Mouse (Mus musculus) forebrain, embryonic 16.5 days (tissue): Measurements from ENCODE around the gene Hist1h2bj. TPM values are rescaled to one million over a fixed set of nuclear protein-coding genes. Genes with fewer than 3 reads are reported as not detected.
"Not testable (repeated sequence)": the region's sequence is repeated elsewhere in the genome, so short reads cannot be mapped to it uniquely, and the experiment has no call there.

Source experiments
- ATAC-seq: fragments of 200-750 bp; cut with Nextera tagmentation; 2 replicates; pipeline ENCODE4 v1.8.0; 2017; ENCODE audit warnings: mild to moderate bottlenecking, moderate library complexity
- H3K27ac ChIP-seq: fragments of 300-500 bp; sonication (generic); 2 replicates; pipeline ENCODE4 v1.5.1; 2014; ENCODE audit warnings: low read length, control low read depth
- H3K27me3 ChIP-seq: fragments of 300-500 bp; sonication (generic); replicated peaks from 2 replicates; pipeline ENCODE4 v1.6.1; 2014; ENCODE audit warnings: low read length; ENCODE audit not compliant: control insufficient read depth, insufficient read depth
- H3K36me3 ChIP-seq: fragments of 300-500 bp; sonication (generic); 2 replicates; pipeline ENCODE4 v1.6.1; 2014; ENCODE audit not compliant: control insufficient read depth, insufficient read depth
- H3K4me1 ChIP-seq: fragments of 300-500 bp; sonication (generic); replicated peaks from 2 replicates; pipeline ENCODE4 v1.6.1; 2014; ENCODE audit warnings: low read length; ENCODE audit not compliant: control insufficient read depth, insufficient read depth
- H3K4me2 ChIP-seq: fragments of 300-500 bp; sonication (generic); 2 replicates; pipeline ENCODE4 v1.6.1; 2014; ENCODE audit warnings: mild to moderate bottlenecking, low read length, control low read depth
- H3K4me3 ChIP-seq: fragments of 300-500 bp; sonication (generic); replicated peaks from 2 replicates; pipeline ENCODE4 v1.5.1; 2014; ENCODE audit warnings: mild to moderate bottlenecking, low read length, control low read depth
- H3K9ac ChIP-seq: fragments of 300-500 bp; sonication (generic); replicated peaks from 2 replicates; pipeline ENCODE4 v1.6.1; 2014; ENCODE audit warnings: low read depth, low read length, control low read depth
- H3K9me3 ChIP-seq: fragments of 300-500 bp; sonication (generic); 2 replicates; pipeline ENCODE4 v1.6.1; 2016; ENCODE audit warnings: low read length; ENCODE audit not compliant: control insufficient read depth
- WGBS: fragments of 180-500 bp; shearing (Covaris S2); extraction: QIAGEN DNeasy Blood & Tissue Kit; methylation state at CpG from one replicate; pipeline ENCODE4 v1.1.7; 2014; 5-methylcytosine and 5-hydroxymethylcytosine counted together
- polyA plus RNA-seq: library from polyadenylated mRNA; unstranded; fragments of >200 nt; fragmentation: Nextera tagmentation; extraction: Ambion mirVana; gene quantifications from 2 replicates; pipeline ENCODE4 v1.2.1, GENCODE M21; 2015

The Hist1h2bj gene
- 2.1 and 3.1 TPM in 2 replicates for polyA plus RNA-seq

DNA sequence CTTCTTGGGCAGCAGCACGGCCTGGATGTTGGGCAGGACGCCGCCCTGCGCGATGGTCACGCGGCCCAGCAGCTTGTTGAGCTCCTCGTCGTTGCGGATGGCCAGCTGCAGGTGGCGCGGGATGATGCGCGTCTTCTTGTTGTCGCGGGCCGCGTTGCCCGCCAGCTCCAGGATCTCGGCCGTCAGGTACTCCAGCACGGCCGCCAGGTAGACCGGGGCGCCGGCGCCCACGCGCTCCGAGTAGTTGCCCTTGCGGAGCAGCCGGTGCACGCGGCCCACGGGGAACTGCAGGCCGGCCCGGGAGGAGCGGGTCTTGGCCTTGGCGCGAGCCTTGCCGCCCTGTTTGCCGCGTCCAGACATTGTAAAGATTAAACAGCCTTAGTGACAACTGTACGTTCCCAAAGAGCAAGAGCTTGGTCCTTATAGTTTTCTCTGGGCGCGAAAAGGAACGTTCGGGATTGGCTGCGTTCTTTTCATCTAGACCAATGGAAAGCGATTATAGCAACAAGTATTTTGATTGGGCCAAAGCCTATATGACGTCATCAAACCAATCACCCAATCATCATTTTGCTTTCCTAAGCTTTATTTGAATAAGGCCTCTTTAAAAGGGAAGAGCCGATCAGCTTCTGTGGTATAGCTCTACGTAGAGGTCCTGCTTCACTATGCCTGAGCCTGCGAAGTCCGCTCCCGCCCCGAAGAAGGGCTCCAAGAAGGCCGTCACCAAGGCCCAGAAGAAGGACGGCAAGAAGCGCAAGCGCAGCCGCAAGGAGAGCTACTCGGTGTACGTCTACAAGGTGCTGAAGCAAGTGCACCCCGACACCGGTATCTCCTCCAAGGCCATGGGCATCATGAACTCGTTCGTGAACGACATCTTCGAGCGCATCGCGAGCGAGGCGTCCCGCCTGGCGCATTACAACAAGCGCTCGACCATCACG, at the start of gene Hist1h2bj, which contains the start of gene Hist1h2ag:
TSS of gene Hist1h2bj (plus strand) at position 647 of the 935 bp plus-strand sequence.
TSS of gene Hist1h2ag (minus strand) at position 377 of the 935 bp plus-strand sequence.
- WGBS = under 1% methylated on average over 39 of the region's 80 CpGs
- Histone ChIP-seq H3K4me1 (peaks cover 20% of the 10 kb centered on the region), H3K4me2 (peak within 1 kb of the TSS; percentile 72), H3K27ac (peak within 1 kb of the TSS; percentile 83), H3K4me3 (peak within 1 kb of the TSS; percentile 46), H3K9ac (peak within 1 kb of the TSS; percentile 49)
- ATAC-seq = peak; percentile 90
- not testable (repeated sequence) for H3K36me3 ChIP-seq, H3K27me3 ChIP-seq, H3K9me3 ChIP-seq

- no peaks in the 10 kb centered on the region for H3K36me3 ChIP-seq
- H3K27ac ChIP-seq = no peak overlapping the region
- no peak overlapping the region for H3K4me3 ChIP-seq
- 2% methylated on average over 22 of the region's 22 CpGs for WGBS
- peaks cover 12% of the 10 kb centered on the region for H3K4me1 ChIP-seq
- no peak overlapping the region; the same call in 1 of the 2 replicates for H3K4me2 ChIP-seq
- H3K9ac ChIP-seq = no peak overlapping the region
- H3K9me3 ChIP-seq = no peaks in the 10 kb centered on the region; the same call in 1 of the 2 replicates
- H3K27me3 ChIP-seq = peaks cover 43% of the 10 kb centered on the region
- no peak for ATAC-seq
Measured at GRCm38 (mm10) chr13:21993957-21994738, 48.9 kb upstream of the Hist1h2bj start.

GRCm38 (mm10) chr13:21994896-21995295, 48.1 kb upstream of the Hist1h2bj start:
- 3% methylated on average over 8 of the region's 8 CpGs for whole genome bisulfite sequencing
- H3K9me3 ChIP-seq = no peaks in the 10 kb centered on the region; the same call in 1 of the 2 replicates
- H3K4me1 ChIP-seq = peaks cover 12% of the 10 kb centered on the region
- H3K36me3 ChIP-seq = no peaks in the 10 kb centered on the region
- peaks cover 50% of the 10 kb centered on the region for H3K27me3 ChIP-seq
- ATAC-seq = no peak
- H3K4me3 ChIP-seq = peak overlapping the region; percentile 29
- H3K27ac ChIP-seq = no peak overlapping the region
- H3K4me2 ChIP-seq = peak overlapping the region; percentile 46
- no peak overlapping the region for H3K9ac ChIP-seq

DNA sequence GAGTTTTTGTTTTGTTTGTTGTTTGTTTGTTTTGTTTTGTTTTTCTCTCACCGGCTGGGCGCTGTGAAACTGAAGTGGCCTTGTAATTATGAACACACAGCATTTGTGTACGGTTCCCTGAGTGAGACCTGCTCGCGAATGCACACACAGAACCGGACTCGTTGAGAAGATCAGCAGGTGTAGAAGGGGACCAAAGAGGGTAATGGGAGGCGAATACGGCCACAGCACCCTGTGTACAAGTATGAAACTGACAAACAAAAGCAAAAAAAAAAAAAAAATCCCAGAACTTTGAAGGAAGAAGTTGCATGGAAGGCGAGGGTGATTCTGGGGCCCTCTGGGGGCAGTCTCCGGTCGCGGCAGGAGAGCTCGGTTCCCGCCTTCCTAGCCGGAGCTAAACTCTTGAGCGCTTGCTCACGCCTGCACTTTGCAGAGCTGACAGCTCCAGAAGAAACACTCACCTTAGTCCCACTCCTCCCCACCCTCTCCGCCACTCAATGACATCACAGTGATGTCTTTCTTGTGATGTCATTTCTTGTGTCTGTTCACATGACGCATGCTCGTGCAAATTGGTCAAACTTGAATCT, 47.6 kb upstream of the Hist1h2bj start:
- Histone ChIP-seq H3K4me1 (peaks cover 12% of the 10 kb centered on the region), H3K4me2 (peak overlapping the region; percentile 46), H3K36me3 (no peaks in the 10 kb centered on the region), H3K27ac (no peak overlapping the region), H3K27me3 (peaks cover 55% of the 10 kb centered on the region), H3K4me3 (peak overlapping the region; percentile 29), H3K9ac (no peak overlapping the region), H3K9me3 (no peaks in the 10 kb centered on the region; the same call in 1 of the 2 replicates)
- WGBS = under 1% methylated on average over 21 of the region's 21 CpGs
- peak; percentile 36; the same call in 1 of the 2 replicates for ATAC-seq

- no peaks in the 10 kb centered on the region for H3K36me3 ChIP-seq
- peak overlapping the region; percentile 16; the same call in 1 of the 2 replicates for H3K4me2 ChIP-seq
- H3K9ac ChIP-seq = no peak overlapping the region
- H3K4me1 ChIP-seq = peaks cover 12% of the 10 kb centered on the region
- no peaks in the 10 kb centered on the region; the same call in 1 of the 2 replicates for H3K9me3 ChIP-seq
- WGBS = 1% methylated on average over 12 of the region's 12 CpGs
- ATAC-seq = no peak
- no peak overlapping the region for H3K4me3 ChIP-seq
- H3K27me3 ChIP-seq = peaks cover 60% of the 10 kb centered on the region
- H3K27ac ChIP-seq = no peak overlapping the region
Measured at GRCm38 (mm10) chr13:21996101-21996839, 46.7 kb upstream of the Hist1h2bj start.

GRCm38 (mm10) chr13:21996840-21997185, 46.2 kb upstream of the Hist1h2bj start:
- no peak for ATAC-seq
- 0 out of 2 replicates have a peak overlapping the region, but pooled peaks have one; percentile 14 for H3K4me3 ChIP-seq

DNA sequence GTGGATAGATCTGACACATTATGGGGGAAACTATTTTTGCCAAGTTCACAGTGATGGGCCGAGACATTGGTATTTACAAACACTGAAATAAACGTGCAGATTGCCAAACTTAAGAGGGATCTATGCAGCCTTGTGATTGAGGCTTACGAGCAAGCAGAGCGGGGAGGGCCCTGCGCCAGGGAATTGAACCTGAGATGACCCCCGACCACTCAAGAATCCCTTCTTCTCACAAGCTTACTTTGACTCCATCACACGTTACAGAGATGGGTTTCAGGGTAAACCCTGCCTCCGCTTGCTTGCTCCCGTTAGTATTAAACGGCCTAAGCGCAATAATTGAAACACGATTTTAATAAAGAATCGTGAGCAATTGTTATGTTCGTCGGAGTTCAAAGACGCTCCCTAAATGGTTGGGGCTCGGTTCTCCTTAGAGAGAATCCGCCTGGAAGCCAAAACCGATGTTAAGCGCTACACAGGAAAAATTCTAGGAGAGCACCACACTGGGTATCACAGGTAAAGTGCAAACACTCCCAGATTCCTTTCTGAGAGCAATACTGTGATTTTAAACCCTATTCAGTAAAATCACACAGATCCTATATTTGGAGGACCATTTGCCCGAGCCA, 45.7 kb upstream of the Hist1h2bj start:
- Histone ChIP-seq H3K27ac (no peak overlapping the region), H3K9me3 (no peaks in the 10 kb centered on the region; the same call in 1 of the 2 replicates), H3K27me3 (peaks cover 68% of the 10 kb centered on the region), H3K36me3 (no peaks in the 10 kb centered on the region), H3K4me2 (peak overlapping the region; percentile 23; the same call in 1 of the 2 replicates), H3K4me1 (peaks cover 12% of the 10 kb centered on the region), H3K4me3 (peak overlapping the region; percentile 14; the same call in 1 of the 2 replicates), H3K9ac (no peak overlapping the region)
- 2% methylated on average over 21 of the region's 21 CpGs for WGBS
- no peak for ATAC-seq

More at GRCm38 (mm10) chr13:21996840-21997185, 46.2 kb upstream of the Hist1h2bj start:
- no peak overlapping the region for H3K9ac ChIP-seq
- WGBS = 2% methylated on average over 13 of the region's 13 CpGs
- no peaks in the 10 kb centered on the region; the same call in 1 of the 2 replicates for H3K9me3 ChIP-seq
- peaks cover 64% of the 10 kb centered on the region for H3K27me3 ChIP-seq
- H3K27ac ChIP-seq = no peak overlapping the region
- peak overlapping the region; percentile 23; the same call in 1 of the 2 replicates for H3K4me2 ChIP-seq
- no peaks in the 10 kb centered on the region for H3K36me3 ChIP-seq
- H3K4me1 ChIP-seq = peaks cover 12% of the 10 kb centered on the region

DNA sequence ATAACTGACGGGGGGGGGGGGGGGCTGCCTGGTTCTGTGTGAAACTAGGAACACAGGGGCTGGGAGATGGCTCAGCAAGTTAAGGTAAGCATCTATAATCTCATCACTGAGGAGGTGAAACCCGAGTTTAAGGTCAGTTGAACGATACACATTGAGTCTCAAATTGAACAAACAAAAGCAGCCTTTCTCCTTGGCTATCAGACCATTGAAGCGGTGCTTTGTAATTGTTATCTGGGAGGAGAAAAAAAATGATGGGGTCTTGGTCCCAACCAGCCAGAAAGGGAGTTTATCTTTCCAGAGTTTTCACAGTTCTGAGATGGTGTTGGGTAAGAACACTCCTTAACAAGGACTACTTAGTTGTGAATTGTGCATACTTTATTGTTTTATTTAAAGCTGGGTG, 45.2 kb upstream of the Hist1h2bj start:
- Histone ChIP-seq H3K27me3 (peaks cover 74% of the 10 kb centered on the region), H3K9ac (no peak overlapping the region), H3K9me3 (no peaks in the 10 kb centered on the region; the same call in 1 of the 2 replicates), H3K27ac (no peak overlapping the region), H3K4me1 (peaks cover 12% of the 10 kb centered on the region), H3K4me2 (no peak overlapping the region), H3K36me3 (no peaks in the 10 kb centered on the region), H3K4me3 (no peak overlapping the region)
- ATAC-seq = no peak
- WGBS = 7% methylated on average over 4 of the region's 4 CpGs
